Mouse (Mus musculus) MEL (cell line): ENCODE results near the gene Acot7. TPM values are rescaled to one million over a fixed set of nuclear protein-coding genes. Genes with fewer than 3 reads are reported as not detected.

Experiments
- DNase-seq: peaks from one replicate; pipeline ENCODE4 v3.0.0; 2011; ENCODE audit warnings: low read depth, low spot score
- H3K27ac ChIP-seq: 2 replicates; pipeline ENCODE4 v1.5.1; 2012; ENCODE audit warnings: low read depth, mild to moderate bottlenecking, control low read depth, low read length, moderate library complexity; ENCODE audit not compliant: control insufficient read depth
- H3K27me3 ChIP-seq, 2 experiments: fragments of 150-350 bp in 1 of 2; sonication (generic) in 1 of 2; 2 replicates each; pipeline ENCODE4 v1.6.1; 2012; ENCODE audit warnings: low read length in 2 of 2, mild to moderate bottlenecking in 2 of 2, improper control_type of control experiment in 1 of 2, moderate library complexity in 1 of 2; ENCODE audit not compliant: insufficient read depth in 2 of 2, control insufficient read depth in 1 of 2
- H3K36me3 ChIP-seq, 2 experiments: 2 replicates each; pipeline ENCODE4 v1.6.1; 2012 to 2014; ENCODE audit warnings: low read length in 2 of 2, improper control_type of control experiment in 1 of 2, inconsistent platforms in 1 of 2, mild to moderate bottlenecking in 1 of 2; ENCODE audit not compliant: insufficient read depth in 2 of 2, control insufficient read depth in 1 of 2
- H3K4me1 ChIP-seq, 2 experiments: fragments of 150-350 bp in 1 of 2; sonication (generic) in 1 of 2; 2 replicates each; pipeline ENCODE4 v1.6.1; 2012; ENCODE audit warnings: low read length in 2 of 2, improper control_type of control experiment in 1 of 2, mild to moderate bottlenecking in 1 of 2; ENCODE audit not compliant: insufficient read depth in 2 of 2, control insufficient read depth in 1 of 2
- H3K4me3 ChIP-seq, 2 experiments: fragments of 150-350 bp in 1 of 2; sonication (generic) in 1 of 2; 2 replicates each; pipeline ENCODE4 v1.5.1; 2012; ENCODE audit warnings: low read depth in 2 of 2, low read length in 2 of 2, mild to moderate bottlenecking in 2 of 2, moderate library complexity in 2 of 2, control low read depth in 1 of 2, improper control_type of control experiment in 1 of 2; ENCODE audit not compliant: control insufficient read depth in 1 of 2, insufficient read depth in 1 of 2
- H3K79me2 ChIP-seq: 2 replicates; pipeline ENCODE4 v1.6.1; 2012; ENCODE audit warnings: mild to moderate bottlenecking, low read length, moderate library complexity; ENCODE audit not compliant: control insufficient read depth, poor library complexity, insufficient read depth
- H3K9ac ChIP-seq: 2 replicates; pipeline ENCODE4 v1.6.1; 2012; ENCODE audit warnings: low read depth, mild to moderate bottlenecking, control low read depth, low read length, moderate library complexity; ENCODE audit not compliant: control insufficient read depth, poor library complexity, severe bottlenecking
- H3K9me3 ChIP-seq: fragments of 150-350 bp; sonication (generic); replicated peaks from 2 replicates; pipeline ENCODE4 v1.6.1; 2012; ENCODE audit warnings: mild to moderate bottlenecking, low read length, improper control_type of control experiment, moderate library complexity; ENCODE audit not compliant: insufficient read depth
- BHLHE40 ChIP-seq: IDR thresholded peaks from 2 replicates; pipeline ENCODE4 v1.6.1; 2012; ENCODE audit warnings: low read depth, mild to moderate bottlenecking, inconsistent platforms, low read length, improper control_type of control experiment, borderline replicate concordance
- CHD2 ChIP-seq: IDR thresholded peaks from 2 replicates; pipeline ENCODE4 v1.6.1; 2011; ENCODE audit warnings: low read length, improper control_type of control experiment
- CTCF ChIP-seq, 3 experiments: IDR thresholded peaks in 2 of 3; conservative IDR thresholded peaks in 1 of 3; 2 replicates each; pipeline ENCODE4 v1.5.1; 2011 to 2012; ENCODE audit warnings: low read length in 3 of 3, low read depth in 2 of 3, mild to moderate bottlenecking in 2 of 3, improper control_type of control experiment in 1 of 3, inconsistent platforms in 1 of 3, mixed read lengths in 1 of 3, moderate library complexity in 1 of 3; ENCODE audit not compliant: control insufficient read depth in 1 of 3, insufficient read depth in 1 of 3, poor library complexity in 1 of 3, severe bottlenecking in 1 of 3
- E2F4 ChIP-seq: IDR thresholded peaks from 2 replicates; pipeline ENCODE4 v1.6.1; 2011; ENCODE audit warnings: low read depth, low read length, improper control_type of control experiment, borderline replicate concordance
- ELF1 ChIP-seq: IDR thresholded peaks from 2 replicates; pipeline ENCODE4 v1.6.1; 2014; ENCODE audit warnings: low read depth, mild to moderate bottlenecking, inconsistent platforms, low read length, improper control_type of control experiment, moderate library complexity
- ETS1 ChIP-seq: IDR thresholded peaks from 2 replicates; pipeline ENCODE4 v1.6.1; 2012; ENCODE audit warnings: low read depth, mild to moderate bottlenecking, inconsistent platforms, low read length, improper control_type of control experiment, moderate library complexity
- GATA1 ChIP-seq: IDR thresholded peaks from 2 replicates; pipeline ENCODE4 v1.6.1; 2011; ENCODE audit warnings: low read depth, low read length, improper control_type of control experiment
- HCFC1 ChIP-seq: IDR thresholded peaks from 2 replicates; pipeline ENCODE4 v1.6.1; 2012; ENCODE audit warnings: low read depth, mild to moderate bottlenecking, inconsistent platforms, low read length, improper control_type of control experiment, moderate library complexity
- JUND ChIP-seq: IDR thresholded peaks from 2 replicates; pipeline ENCODE4 v1.6.1; 2011; ENCODE audit warnings: low read depth, mild to moderate bottlenecking, improper control_type of control experiment, low read length
- KAT2A ChIP-seq: conservative IDR thresholded peaks from 2 replicates; pipeline ENCODE4 v1.6.1; 2012; ENCODE audit warnings: low read depth, low read length, improper control_type of control experiment, inconsistent platforms
- MAFK ChIP-seq: IDR thresholded peaks from 2 replicates; pipeline ENCODE4 v1.6.1; 2011; ENCODE audit warnings: low read depth, mild to moderate bottlenecking, low read length, improper control_type of control experiment, borderline replicate concordance
- MEF2A ChIP-seq: IDR thresholded peaks from 2 replicates; pipeline ENCODE4 v1.6.1; 2014; ENCODE audit warnings: low read depth, mild to moderate bottlenecking, inconsistent platforms, low read length, improper control_type of control experiment; ENCODE audit not compliant: poor library complexity, insufficient replicate concordance, severe bottlenecking; ENCODE audit errors: extremely low read depth
- MXI1 ChIP-seq: IDR thresholded peaks from 2 replicates; pipeline ENCODE4 v1.6.1; 2011; ENCODE audit warnings: mild to moderate bottlenecking, low read depth, low read length, improper control_type of control experiment
- MYB ChIP-seq: IDR thresholded peaks from 2 replicates; pipeline ENCODE4 v1.6.1; 2011; ENCODE audit warnings: mild to moderate bottlenecking, low read depth, low read length, improper control_type of control experiment
- MYC ChIP-seq: IDR thresholded peaks from 2 replicates; pipeline ENCODE4 v1.6.1; 2011; ENCODE audit warnings: low read depth, mild to moderate bottlenecking, low read length, improper control_type of control experiment, moderate library complexity
- NELFE ChIP-seq: IDR thresholded peaks from 2 replicates; pipeline ENCODE4 v1.6.1; 2011; ENCODE audit warnings: low read depth, low read length, improper control_type of control experiment
- POLR2A ChIP-seq, 2 experiments: IDR thresholded peaks; 2 replicates each; pipeline ENCODE4 v1.6.1; 2011 to 2012; ENCODE audit warnings: low read length in 2 of 2, mild to moderate bottlenecking in 2 of 2, control low read depth in 1 of 2, improper control_type of control experiment in 1 of 2, low read depth in 1 of 2, moderate library complexity in 1 of 2; ENCODE audit not compliant: control insufficient read depth in 1 of 2, insufficient read depth in 1 of 2, poor library complexity in 1 of 2
- RAD21 ChIP-seq: IDR thresholded peaks from 2 replicates; pipeline ENCODE4 v1.6.1; 2011; ENCODE audit warnings: mild to moderate bottlenecking, low read depth, low read length, improper control_type of control experiment
- RCOR1 ChIP-seq: IDR thresholded peaks from 2 replicates; pipeline ENCODE4 v1.6.1; 2012; ENCODE audit warnings: low read depth, mild to moderate bottlenecking, inconsistent platforms, low read length, improper control_type of control experiment
- SIN3A ChIP-seq: IDR thresholded peaks from 2 replicates; pipeline ENCODE4 v1.6.1; 2012; ENCODE audit warnings: low read length, improper control_type of control experiment, inconsistent platforms
- SMC3 ChIP-seq: IDR thresholded peaks from 2 replicates; pipeline ENCODE4 v1.6.1; 2011; ENCODE audit warnings: low read depth, low read length, improper control_type of control experiment
- TAL1 ChIP-seq: IDR thresholded peaks from 2 replicates; pipeline ENCODE4 v1.6.1; 2012; ENCODE audit warnings: mild to moderate bottlenecking, inconsistent platforms, low read length, moderate library complexity, mixed read lengths
- TBP ChIP-seq: IDR thresholded peaks from 2 replicates; pipeline ENCODE4 v1.8.0; 2011; ENCODE audit warnings: low read depth, low read length, improper control_type of control experiment
- UBTF ChIP-seq: IDR thresholded peaks from 2 replicates; pipeline ENCODE4 v1.6.1; 2012; ENCODE audit warnings: low read depth, mild to moderate bottlenecking, inconsistent platforms, low read length, improper control_type of control experiment, moderate library complexity, borderline replicate concordance; ENCODE audit not compliant: insufficient read depth
- USF1 ChIP-seq: IDR thresholded peaks from 2 replicates; pipeline ENCODE4 v1.6.1; 2014; ENCODE audit warnings: low read depth, mild to moderate bottlenecking, inconsistent platforms, low read length, improper control_type of control experiment, moderate library complexity
- ZC3H11A ChIP-seq: IDR thresholded peaks from 2 replicates; pipeline ENCODE4 v1.6.1; 2012; ENCODE audit warnings: low read depth, mild to moderate bottlenecking, inconsistent platforms, low read length, improper control_type of control experiment
- ZKSCAN1 ChIP-seq: IDR thresholded peaks from 2 replicates; pipeline ENCODE4 v1.6.1; 2012; ENCODE audit warnings: low read depth, mild to moderate bottlenecking, inconsistent platforms, low read length, improper control_type of control experiment, moderate library complexity
- ZMIZ1 ChIP-seq: IDR thresholded peaks from 2 replicates; pipeline ENCODE4 v1.6.1; 2012; ENCODE audit warnings: low read depth, mild to moderate bottlenecking, inconsistent platforms, low read length, improper control_type of control experiment, moderate library complexity
- polyA plus RNA-seq, 2 experiments: library from polyadenylated mRNA; stranded (reverse) in 1 of 2; unstranded in 1 of 2; fragments of >175 nt in 1 of 2; fragments of >200 nt in 1 of 2; gene quantifications; 2 replicates each; pipeline versions ENCODE4 v1.2.1 to v1.2.4; 2012; ENCODE audit warnings: low replicate concordance in 2 of 2, low read depth in 1 of 2; ENCODE audit not compliant: insufficient read length in 2 of 2, insufficient read depth in 1 of 2, missing spikeins in 1 of 2
- total RNA-seq: library from RNA; depleted of rRNA; stranded (reverse); fragments of 300-350 nt; gene quantifications from 2 replicates; pipeline ENCODE4 v1.2.3, GENCODE M21; 2012

The Acot7 gene
- total and polyA plus RNA-seq, 3 experiments, result 92.7 to 127 TPM; not detected in 1

DNA sequence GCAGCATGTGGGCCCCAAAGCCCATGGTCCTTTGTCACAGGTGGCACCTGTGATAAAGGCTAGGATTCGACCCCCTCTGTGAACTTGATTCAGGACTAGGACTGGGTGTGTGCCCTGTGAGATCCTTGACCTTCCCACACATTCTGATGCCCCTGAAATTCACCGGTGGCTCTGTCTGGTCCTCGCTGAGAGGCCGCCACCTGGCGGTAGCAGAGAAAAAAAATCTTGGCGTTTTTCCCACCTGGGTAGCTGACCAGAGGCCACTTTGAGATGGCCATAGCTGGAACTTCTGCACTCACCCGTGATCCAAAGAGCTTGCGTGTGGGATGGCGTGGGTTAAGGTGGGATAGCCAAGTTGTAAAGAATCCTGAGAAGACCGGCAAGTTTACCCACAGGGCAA, 107.6 kb downstream of the Acot7 start:
- no peak overlapping the region for H3K27ac ChIP-seq
- no peaks in the 10 kb centered on the region for H3K27me3 ChIP-seq
- H3K4me3 ChIP-seq, result no peak overlapping the region
- H3K9me3 ChIP-seq, result no peaks in the 10 kb centered on the region
- no peak overlapping the region for H3K9ac ChIP-seq
- DNase-seq, result peak; percentile 46
- H3K79me2 ChIP-seq, result no peaks in the 10 kb centered on the region
- TF ChIP-seq RAD21, result peak; percentile 65
- TF ChIP-seq TBP, result no peak
- no peak for TF ChIP-seq TAL1
- TF ChIP-seq GATA1, result no peak
- TF ChIP-seq USF1, result no peak
- TF ChIP-seq KAT2A, result no peak
- no peak for TF ChIP-seq MXI1
- no peak for TF ChIP-seq BHLHE40
- peak; percentile 62 to 84 (median 83) for TF ChIP-seq CTCF (IDR thresholded peaks at IDR 0.05 in 2 of 3, conservative IDR thresholded peaks at IDR 0.05 in 1 of 3; ENCODE audit: control insufficient read depth in 1 of 3, insufficient read depth in 1 of 3, low read depth in 2 of 3, low read length in 3 of 3, poor library complexity in 1 of 3, severe bottlenecking in 1 of 3)
- TF ChIP-seq ETS1, result no peak
- no peak for TF ChIP-seq E2F4
- peak; percentile 55 for TF ChIP-seq ZC3H11A
- no peak for TF ChIP-seq ELF1
- TF ChIP-seq POLR2A (IDR thresholded peaks at IDR 0.05; ENCODE audit: control insufficient read depth in 1 of 2, insufficient read depth in 1 of 2, low read depth in 1 of 2, low read length in 2 of 2, poor library complexity in 1 of 2), result no peak
- TF ChIP-seq MEF2A, result no peak
- no peak for TF ChIP-seq RCOR1
- no peak for TF ChIP-seq ZKSCAN1
- TF ChIP-seq ZMIZ1, result no peak
- no peak for TF ChIP-seq SIN3A
- no peak for TF ChIP-seq NELFE
- TF ChIP-seq SMC3, result peak; percentile 94
- no peaks in the 10 kb centered on the region for H3K4me1 ChIP-seq
- no peaks in the 10 kb centered on the region for H3K36me3 ChIP-seq

DNA sequence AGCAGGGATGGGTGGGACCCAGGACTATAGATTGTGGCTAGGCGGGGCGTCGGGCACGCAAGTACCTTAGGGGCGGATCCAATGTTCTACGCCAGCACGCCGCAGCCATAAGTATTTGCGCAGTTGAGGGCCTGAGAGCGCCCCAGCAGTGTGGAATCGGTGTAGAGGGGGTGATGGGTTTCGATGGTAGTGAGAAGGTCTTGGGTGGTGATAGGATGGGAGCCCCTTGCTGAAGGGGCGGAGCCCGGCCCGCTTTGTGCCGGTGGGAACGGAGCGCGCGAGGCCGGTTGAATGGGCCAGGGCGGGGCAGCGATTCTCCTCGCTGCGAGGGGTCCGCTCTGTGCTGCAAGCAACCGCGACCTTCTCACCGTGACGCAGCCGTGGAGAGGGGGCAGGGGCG, 108.2 kb downstream of the Acot7 start:
- no peak overlapping the region for H3K27ac ChIP-seq
- H3K36me3 ChIP-seq, result no peaks in the 10 kb centered on the region
- no peaks in the 10 kb centered on the region for H3K79me2 ChIP-seq
- no peaks in the 10 kb centered on the region for H3K4me1 ChIP-seq
- peak overlapping the region; percentile 43 to 48; a peak in 3 of 4 replicates for H3K4me3 ChIP-seq
- TF ChIP-seq MYB (no peak), MAFK (no peak), USF1 (no peak), MXI1 (no peak), ZKSCAN1 (no peak), POLR2A (IDR thresholded peaks at IDR 0.05; ENCODE audit: control insufficient read depth in 1 of 2, insufficient read depth in 1 of 2, low read depth in 1 of 2, low read length in 2 of 2, poor library complexity in 1 of 2) (no peak), RAD21 (no peak), CHD2 (no peak), BHLHE40 (no peak), RCOR1 (no peak), JUND (no peak), HCFC1 (no peak), MYC (no peak), UBTF (no peak), KAT2A (no peak)
- peak overlapping the region; percentile 50 for H3K9ac ChIP-seq
- DNase-seq, result peak; percentile 65
- no peaks in the 10 kb centered on the region for H3K9me3 ChIP-seq
- H3K27me3 ChIP-seq, result no peaks in the 10 kb centered on the region
